Mouse (Mus musculus) heart, postnatal 0 days (tissue): ENCODE results near the gene Eml4.

Source experiments
- CTCF ChIP-seq: IDR thresholded peaks from 2 replicates; pipeline ENCODE4 v1.5.1; 2016; ENCODE audit warnings: antibody characterized with exemption, control low read depth, low read depth
- EP300 ChIP-seq: IDR thresholded peaks from 2 replicates; pipeline ENCODE4 v1.6.1; 2016; ENCODE audit warnings: antibody characterized with exemption, low read depth

DNA sequence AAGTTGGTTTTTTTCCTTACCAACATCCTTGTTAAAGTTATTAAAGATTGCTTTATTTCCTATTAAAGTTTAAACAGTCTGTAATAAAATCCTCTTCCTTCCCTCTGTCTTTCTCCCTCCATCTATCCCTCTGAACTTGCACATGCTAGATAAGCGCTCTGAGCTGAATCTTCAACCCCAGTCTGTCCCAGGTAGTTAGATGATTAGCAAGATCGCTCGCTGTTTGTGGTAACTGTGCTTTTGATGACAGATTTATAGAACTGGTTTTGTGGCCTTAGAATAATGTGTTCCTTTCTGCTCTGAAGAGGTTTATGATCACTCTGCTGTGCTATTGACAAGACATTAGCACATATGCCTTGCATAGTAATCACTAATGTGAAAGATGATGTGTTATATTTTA lies 25.1 kb downstream of the Eml4 start:
- TF ChIP-seq CTCF (no peak), EP300 (no peak)
